20 mouse cellular contexts compared by ENCODE assay signal in genomic region chr5:107192372-107192771, GRCm38 (mm10).
DNase-seq lines count a peak whose midpoint lies in the region; ATAC-seq and TF ChIP-seq lines count a peak whose summit lies in the region.
"Had no signal": no experiment of that assay in that cellular context is flagged by ENCODE, and none has a peak within 500 bp of the region (broad histone marks: within the 10 kb centered on the region; RNA-seq: fewer than 3 reads in every experiment).

No protein-coding gene starts in this region.

- no peak for DNase-seq in embryonic facial prominence, embryonic 10.5 days (ENCODE audit: low spot score)
- no peak for DNase-seq in testis, postnatal 10 days (ENCODE audit: low spot score)
- DNase-seq in frontal cortex, postnatal 10 days (ENCODE audit: low spot score in 2 of 2): no peak
- DNase-seq: cerebellum, adult 9-10 months; gastrocnemius, postnatal 14 days; kidney, postnatal 10 days; lung, adult 2 months; right cerebral cortex, adult 18-20 months; thymus, postnatal 14 days had no signal

- no peak overlapping the region for H3K4me2 ChIP-seq in embryonic facial prominence, embryonic 15.5 days (replicated peaks)
- H3K4me2 ChIP-seq in kidney, embryonic 15.5 days: no peak overlapping the region
- H3K4me2 ChIP-seq in kidney, embryonic 16.5 days (replicated peaks; ENCODE audit: low read depth, low read length): no peak overlapping the region
- H3K4me2 ChIP-seq: hindbrain, embryonic 13.5 days; limb, embryonic 15.5 days had no signal

- peaks cover 44% of the 10 kb centered on the region for H3K4me1 ChIP-seq in embryonic facial prominence, embryonic 15.5 days
- peaks cover 42% of the 10 kb centered on the region for H3K4me1 ChIP-seq in embryonic facial prominence, embryonic 10.5 days
- peaks cover 30% of the 10 kb centered on the region for H3K4me1 ChIP-seq in kidney, embryonic 15.5 days
- H3K4me1 ChIP-seq in kidney, embryonic 16.5 days (ENCODE audit: insufficient read depth, low read length): peaks cover 26% of the 10 kb centered on the region
- H3K4me1 ChIP-seq in testis, adult 2 months (ENCODE audit: control insufficient read depth, insufficient read depth, low read length): peaks cover 9% of the 10 kb centered on the region
- H3K4me1 ChIP-seq: hindbrain, embryonic 13.5 days; megakaryocyte, embryonic 14.5 days had no signal

- WGBS in embryonic facial prominence, embryonic 15.5 days: 78% methylated on average over 7 of the region's 7 CpGs
- WGBS in embryonic facial prominence, embryonic 10.5 days: 84% methylated on average over 7 of the region's 7 CpGs
- 59% methylated on average over 7 of the region's 7 CpGs for WGBS in kidney, embryonic 15.5 days
- WGBS in kidney, embryonic 16.5 days: 52% methylated on average over 7 of the region's 7 CpGs

- no peak for TF ChIP-seq CTCF in testis, adult 2 months (IDR thresholded peaks at IDR 0.05; ENCODE audit: control insufficient read depth, insufficient read depth, insufficient replicate concordance, low read depth, low read length)

- no peak overlapping the region for H3K9ac ChIP-seq in embryonic facial prominence, embryonic 15.5 days
- H3K9ac ChIP-seq in kidney, embryonic 15.5 days: no peak overlapping the region
- H3K9ac ChIP-seq in kidney, embryonic 16.5 days (replicated peaks; ENCODE audit: low read length): no peak overlapping the region
- H3K9ac ChIP-seq: hindbrain, embryonic 13.5 days; limb, embryonic 15.5 days had no signal

- TF ChIP-seq POLR2A in testis, adult 2 months (IDR thresholded peaks at IDR 0.05; ENCODE audit: control insufficient read depth, low read depth, low read length): no peak

- H3K27ac ChIP-seq in embryonic facial prominence, embryonic 15.5 days (replicated peaks): peak overlapping the region; percentile 22; the same call in 1 of the 2 replicates
- H3K27ac ChIP-seq in embryonic facial prominence, embryonic 10.5 days (replicated peaks): no peak overlapping the region
- H3K27ac ChIP-seq in kidney, embryonic 15.5 days: peak overlapping the region; percentile 50; the same call in 1 of the 2 replicates
- H3K27ac ChIP-seq in kidney, embryonic 16.5 days (ENCODE audit: low read length): no peak overlapping the region
- H3K27ac ChIP-seq in testis, adult 2 months (ENCODE audit: control insufficient read depth, insufficient read depth, low read depth, low read length): no peak overlapping the region
- H3K27ac ChIP-seq: forebrain, embryonic 10.5 days; heart, embryonic 10.5 days; hindbrain, embryonic 13.5 days; limb, embryonic 15.5 days; stomach, postnatal 0 days had no signal

- H3K36me3 ChIP-seq in embryonic facial prominence, embryonic 15.5 days: no peaks in the 10 kb centered on the region
- no peaks in the 10 kb centered on the region for H3K36me3 ChIP-seq in embryonic facial prominence, embryonic 10.5 days (replicated peaks)
- no peaks in the 10 kb centered on the region for H3K36me3 ChIP-seq in kidney, embryonic 15.5 days
- no peaks in the 10 kb centered on the region; the same call in 1 of the 2 replicates for H3K36me3 ChIP-seq in kidney, embryonic 16.5 days (ENCODE audit: insufficient read depth, low read length)
- H3K36me3 ChIP-seq in testis, adult 2 months (ENCODE audit: control insufficient read depth, insufficient read depth, low read length): no peaks in the 10 kb centered on the region
- H3K36me3 ChIP-seq: forebrain, embryonic 10.5 days; hindbrain, embryonic 13.5 days; limb, embryonic 15.5 days had no signal

- no peak overlapping the region for H3K4me3 ChIP-seq in embryonic facial prominence, embryonic 15.5 days (replicated peaks)
- no peak overlapping the region for H3K4me3 ChIP-seq in embryonic facial prominence, embryonic 10.5 days
- H3K4me3 ChIP-seq in kidney, embryonic 15.5 days (replicated peaks): no peak overlapping the region
- no peak overlapping the region for H3K4me3 ChIP-seq in kidney, embryonic 16.5 days (ENCODE audit: low read length)
- peak overlapping the region; percentile 64 for H3K4me3 ChIP-seq in testis, adult 2 months (ENCODE audit: control insufficient read depth, low read depth, low read length)
- H3K4me3 ChIP-seq: forebrain, embryonic 10.5 days; heart, embryonic 10.5 days; hindbrain, embryonic 13.5 days; limb, embryonic 15.5 days; megakaryocyte, embryonic 14.5 days had no signal

- ATAC-seq in embryonic facial prominence, embryonic 15.5 days (ENCODE audit: insufficient number of reproducible peaks, low FRiP score, low TSS enrichment, low read depth): no peak
- no peak for ATAC-seq in kidney, embryonic 15.5 days (replicated peaks; ENCODE audit: low FRiP score)
- ATAC-seq in kidney, embryonic 16.5 days (ENCODE audit: low FRiP score, low TSS enrichment): no peak
- ATAC-seq: midbrain, embryonic 16.5 days had no signal

- no peaks in the 10 kb centered on the region for H3K27me3 ChIP-seq in embryonic facial prominence, embryonic 15.5 days
- H3K27me3 ChIP-seq in embryonic facial prominence, embryonic 10.5 days (replicated peaks; ENCODE audit: low read depth, poor library complexity, severe bottlenecking): no peaks in the 10 kb centered on the region
- H3K27me3 ChIP-seq in kidney, embryonic 15.5 days: no peaks in the 10 kb centered on the region
- H3K27me3 ChIP-seq in kidney, embryonic 16.5 days (ENCODE audit: insufficient read depth, low read length): no peaks in the 10 kb centered on the region
- no peaks in the 10 kb centered on the region for H3K27me3 ChIP-seq in testis, adult 2 months (ENCODE audit: control insufficient read depth, insufficient read depth, low read length)
- H3K27me3 ChIP-seq: hindbrain, embryonic 13.5 days; limb, embryonic 15.5 days; megakaryocyte, embryonic 14.5 days had no signal

- H3K9me3 ChIP-seq in embryonic facial prominence, embryonic 15.5 days (replicated peaks): no peaks in the 10 kb centered on the region
- H3K9me3 ChIP-seq in embryonic facial prominence, embryonic 10.5 days: no peaks in the 10 kb centered on the region
- H3K9me3 ChIP-seq in kidney, embryonic 15.5 days (replicated peaks): no peaks in the 10 kb centered on the region
- H3K9me3 ChIP-seq in kidney, embryonic 16.5 days (ENCODE audit: low read length): no peaks in the 10 kb centered on the region
- H3K9me3 ChIP-seq: forebrain, embryonic 10.5 days; heart, embryonic 10.5 days; hindbrain, embryonic 13.5 days; limb, embryonic 15.5 days; megakaryocyte, embryonic 14.5 days had no signal

Comparison
In these comparisons a context has a peak if more than half of its experiments do, and no peak if none do; other contexts are left out.
1. H3K27ac ChIP-seq: peak in embryonic facial prominence, embryonic 15.5 days (single experiment) and kidney, embryonic 15.5 days (single experiment); none in embryonic facial prominence, embryonic 10.5 days (single experiment), kidney, embryonic 16.5 days (single experiment) and testis, adult 2 months (single experiment).